ENCODE assay signal across 15 mouse cellular contexts in the genomic region with DNA sequence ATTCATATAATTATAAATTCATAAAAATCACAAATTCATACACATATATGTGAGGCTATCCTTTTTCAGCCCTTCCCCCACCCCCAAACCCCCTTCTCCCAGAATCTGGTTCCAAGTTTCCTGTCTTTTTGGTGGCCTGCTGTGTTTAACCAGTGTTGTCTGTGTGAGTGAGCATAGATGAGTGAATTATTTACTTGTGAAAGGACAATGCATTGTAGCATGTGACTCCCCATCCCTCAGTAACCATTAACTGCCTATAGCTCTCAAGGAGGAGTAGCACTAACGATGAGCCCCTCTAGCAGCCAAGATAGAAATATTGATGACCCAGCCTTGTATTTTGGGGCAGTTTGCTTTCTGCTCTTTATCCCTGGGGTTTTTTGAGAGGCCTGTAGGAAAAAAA. TPM values are rescaled to one million over a fixed set of nuclear protein-coding genes. Genes with fewer than 3 reads are reported as not detected.
"Had no signal": no experiment of that assay in that cellular context is flagged by ENCODE, and none has a peak within 500 bp of the region (broad histone marks: within the 10 kb centered on the region; RNA-seq: fewer than 3 reads in every experiment).

No protein-coding gene starts in this region.

- ATAC-seq: inflammation-experienced regulatory T-cells, adult 6 months; intestine, embryonic 16.5 days; midbrain, embryonic 15.5 days had no signal

- H3K4me3 ChIP-seq: left cerebral cortex, adult 2 months; lung, embryonic 15.5 days; midbrain, embryonic 15.5 days; neural tube, embryonic 12.5 days; neural tube, embryonic 15.5 days had no signal

- H3K27ac ChIP-seq: left cerebral cortex, adult 2 months; liver, embryonic 14.5 days; lung, embryonic 15.5 days; midbrain, embryonic 15.5 days; neural tube, embryonic 12.5 days had no signal

- DNase-seq: layer of hippocampus, postnatal 36 days; lung, adult 18-20 months; lung, postnatal 10 days; lung, postnatal 36 days; thymus, adult 18-20 months; thymus, postnatal 36 days had no signal

- H3K9ac ChIP-seq: liver, embryonic 14.5 days; lung, embryonic 15.5 days; midbrain, embryonic 15.5 days; neural tube, embryonic 12.5 days; neural tube, embryonic 15.5 days had no signal

- H3K9me3 ChIP-seq: lung, embryonic 15.5 days; midbrain, embryonic 15.5 days; neural tube, embryonic 12.5 days; neural tube, embryonic 15.5 days had no signal

- H3K4me2 ChIP-seq: lung, embryonic 15.5 days; midbrain, embryonic 11.5 days; midbrain, embryonic 15.5 days had no signal

- H3K27me3 ChIP-seq: lung, embryonic 15.5 days; midbrain, embryonic 15.5 days; neural tube, embryonic 12.5 days; neural tube, embryonic 15.5 days had no signal

RNA-seq across cellular contexts. Expression of a gene that starts 37.9 kb away (rescaled TPM):
- polyA plus RNA-seq: inflammation-experienced regulatory T-cells, adult 6 months had no signal
